8 mouse cellular contexts compared by ENCODE assay signal in the genomic region with DNA sequence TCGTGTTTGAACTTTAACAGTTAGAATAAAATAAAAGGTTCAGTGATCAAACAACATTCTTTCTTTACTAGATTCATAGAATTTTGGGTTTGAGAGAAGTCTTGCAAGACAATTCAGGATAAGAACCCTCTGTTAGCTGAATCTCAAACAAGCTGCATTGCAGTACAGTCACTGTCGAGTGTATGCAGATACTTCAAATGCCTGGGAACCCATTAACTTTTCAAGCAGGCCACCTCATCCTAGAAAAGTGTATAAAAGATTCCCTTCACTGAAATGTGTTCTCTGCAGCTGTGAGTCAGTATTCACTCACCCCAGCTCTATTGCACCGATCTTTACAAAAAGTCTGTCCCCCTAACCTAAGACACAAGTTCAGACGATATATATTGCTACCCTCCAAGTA. TPM values are rescaled to one million over a fixed set of nuclear protein-coding genes. Genes with fewer than 3 reads are reported as not detected.
A peak's percentile ranks its signal among the peaks of the same experiment; 100 is the strongest.
DNase-seq lines count a peak whose midpoint lies in the region; ATAC-seq and TF ChIP-seq lines count a peak whose summit lies in the region.

No protein-coding gene starts in this region.

- H3K36me3 ChIP-seq in kidney, postnatal 0 days (ENCODE audit: insufficient read depth, low read length) = peaks cover 8% of the 10 kb centered on the region
- peaks cover 3% of the 10 kb centered on the region; the same call in 1 of the 2 replicates for H3K36me3 ChIP-seq in kidney, adult 2 months (ENCODE audit: control insufficient read depth, insufficient read depth, low read length)
- H3K36me3 ChIP-seq in intestine, embryonic 15.5 days = 0 out of 2 replicates have a peak, but pooled peaks cover 5% of the 10 kb centered on the region

- H3K27me3 ChIP-seq in kidney, postnatal 0 days (ENCODE audit: insufficient read depth, low read length) = no peaks in the 10 kb centered on the region
- no peaks in the 10 kb centered on the region for H3K27me3 ChIP-seq in kidney, adult 2 months (replicated peaks; ENCODE audit: control insufficient read depth, insufficient read depth, low read length)
- H3K27me3 ChIP-seq in intestine, embryonic 15.5 days (replicated peaks) = no peaks in the 10 kb centered on the region

- 47% methylated on average over 4 of the region's 4 CpGs for WGBS in kidney, postnatal 0 days
- 27% methylated on average over 4 of the region's 4 CpGs for WGBS in kidney, adult 2 months
- 59% methylated on average over 4 of the region's 4 CpGs for WGBS in intestine, embryonic 15.5 days

- ATAC-seq in kidney, postnatal 0 days (replicated peaks; ENCODE audit: low FRiP score, low read depth) = no peak
- ATAC-seq in intestine, embryonic 15.5 days = no peak

- no peak for TF ChIP-seq POLR2A in kidney, adult 2 months (IDR thresholded peaks at IDR 0.05; ENCODE audit: low read depth, low read length)
- TF ChIP-seq POLR2A in cortical plate, adult 2 months (IDR thresholded peaks at IDR 0.05; ENCODE audit: extremely low read depth, insufficient read depth, low read length) = no peak

- H3K4me2 ChIP-seq in kidney, postnatal 0 days (ENCODE audit: low read length) = peak overlapping the region; percentile 70
- peak overlapping the region; percentile 80 for H3K4me2 ChIP-seq in intestine, embryonic 15.5 days (replicated peaks)

- H3K27ac ChIP-seq in kidney, postnatal 0 days = no peak overlapping the region
- H3K27ac ChIP-seq in kidney, adult 2 months (ENCODE audit: insufficient read depth, low read depth, low read length) = no peak overlapping the region
- H3K27ac ChIP-seq in cortical plate, adult 2 months (ENCODE audit: insufficient read depth, low read length) = no peak overlapping the region
- H3K27ac ChIP-seq in intestine, embryonic 15.5 days = no peak overlapping the region

- DNase-seq in kidney, postnatal 0 days (ENCODE audit: low spot score) = no peak
- DNase-seq in kidney, adult 2 months = no peak
- peak; percentile 13 for DNase-seq in naive thymus-derived CD4-positive, alpha-beta T cell, adult 2 months (ENCODE audit: low read depth)
- DNase-seq in thymus, adult 18-20 months = no peak
- no peak for DNase-seq in frontal cortex, postnatal 14 days (ENCODE audit: low spot score in 2 of 2)
- no peak for DNase-seq in adrenal gland, postnatal 10 days

- peak overlapping the region; percentile 75; the same call in 1 of the 2 replicates for H3K9ac ChIP-seq in kidney, postnatal 0 days (ENCODE audit: low read depth, low read length)
- 0 out of 2 replicates have a peak overlapping the region, but pooled peaks have one; percentile 44 for H3K9ac ChIP-seq in intestine, embryonic 15.5 days

- H3K4me3 ChIP-seq in kidney, postnatal 0 days (replicated peaks; ENCODE audit: low read depth, low read length) = peak overlapping the region; percentile 93
- no peak overlapping the region for H3K4me3 ChIP-seq in kidney, adult 2 months (ENCODE audit: insufficient read depth, low read depth, low read length)
- peak overlapping the region; percentile 82 for H3K4me3 ChIP-seq in cortical plate, adult 2 months (ENCODE audit: insufficient read depth, low read length)
- H3K4me3 ChIP-seq in intestine, embryonic 15.5 days (replicated peaks) = peak overlapping the region; percentile 74; the same call in 1 of the 2 replicates

- no peaks in the 10 kb centered on the region for H3K9me3 ChIP-seq in kidney, postnatal 0 days (replicated peaks; ENCODE audit: low read length)
- H3K9me3 ChIP-seq in intestine, embryonic 15.5 days = no peaks in the 10 kb centered on the region

- TF ChIP-seq CTCF in kidney, postnatal 0 days (IDR thresholded peaks at IDR 0.05; ENCODE audit: low read depth) = no peak
- TF ChIP-seq CTCF in kidney, adult 2 months (conservative IDR thresholded peaks at IDR 0.05; ENCODE audit: insufficient read depth, insufficient read length, low read depth, low read length) = no peak
- no peak for TF ChIP-seq CTCF in cortical plate, adult 2 months (IDR thresholded peaks at IDR 0.05; ENCODE audit: extremely low read depth, insufficient read depth, low read length)

- 0 out of 2 replicates have a peak, but pooled peaks cover 2% of the 10 kb centered on the region for H3K4me1 ChIP-seq in kidney, postnatal 0 days (replicated peaks; ENCODE audit: insufficient read depth, low read length)
- 0 out of 2 replicates have a peak, but pooled peaks cover 6% of the 10 kb centered on the region for H3K4me1 ChIP-seq in kidney, adult 2 months (ENCODE audit: control insufficient read depth, insufficient read depth, low read length)
- peaks cover 5% of the 10 kb centered on the region for H3K4me1 ChIP-seq in cortical plate, adult 2 months (ENCODE audit: control insufficient read depth, insufficient read depth, low read length)
- H3K4me1 ChIP-seq in intestine, embryonic 15.5 days (replicated peaks) = peaks cover 8% of the 10 kb centered on the region; the same call in 1 of the 2 replicates

RNA-seq across cellular contexts. Expression of a gene that starts 1.2 kb away (rescaled TPM):
- 70.0 and 74.4 TPM in 2 replicates for polyA plus RNA-seq in kidney, postnatal 0 days (2015; fragmentation: Nextera tagmentation; extraction: Ambion mirVana)
- polyA plus RNA-seq in kidney, adult 2 months (2012; rRNA removed) = 9.9 and 10.0 TPM in 2 replicates
- polyA plus RNA-seq in cortical plate, adult 2 months (2012; rRNA removed) = 77.2 and 83.9 TPM in 2 replicates
- polyA plus RNA-seq in intestine, embryonic 15.5 days (2015; fragmentation: Nextera tagmentation; extraction: Ambion mirVana) = 40.2 and 43.2 TPM in 2 replicates
- total RNA-seq in adrenal gland, postnatal 10 days (2021) = 10 to 100 TPM; 36.6 to 36.9 TPM
